ENCODE assay signal across 9 mouse cellular contexts in the genomic region with DNA sequence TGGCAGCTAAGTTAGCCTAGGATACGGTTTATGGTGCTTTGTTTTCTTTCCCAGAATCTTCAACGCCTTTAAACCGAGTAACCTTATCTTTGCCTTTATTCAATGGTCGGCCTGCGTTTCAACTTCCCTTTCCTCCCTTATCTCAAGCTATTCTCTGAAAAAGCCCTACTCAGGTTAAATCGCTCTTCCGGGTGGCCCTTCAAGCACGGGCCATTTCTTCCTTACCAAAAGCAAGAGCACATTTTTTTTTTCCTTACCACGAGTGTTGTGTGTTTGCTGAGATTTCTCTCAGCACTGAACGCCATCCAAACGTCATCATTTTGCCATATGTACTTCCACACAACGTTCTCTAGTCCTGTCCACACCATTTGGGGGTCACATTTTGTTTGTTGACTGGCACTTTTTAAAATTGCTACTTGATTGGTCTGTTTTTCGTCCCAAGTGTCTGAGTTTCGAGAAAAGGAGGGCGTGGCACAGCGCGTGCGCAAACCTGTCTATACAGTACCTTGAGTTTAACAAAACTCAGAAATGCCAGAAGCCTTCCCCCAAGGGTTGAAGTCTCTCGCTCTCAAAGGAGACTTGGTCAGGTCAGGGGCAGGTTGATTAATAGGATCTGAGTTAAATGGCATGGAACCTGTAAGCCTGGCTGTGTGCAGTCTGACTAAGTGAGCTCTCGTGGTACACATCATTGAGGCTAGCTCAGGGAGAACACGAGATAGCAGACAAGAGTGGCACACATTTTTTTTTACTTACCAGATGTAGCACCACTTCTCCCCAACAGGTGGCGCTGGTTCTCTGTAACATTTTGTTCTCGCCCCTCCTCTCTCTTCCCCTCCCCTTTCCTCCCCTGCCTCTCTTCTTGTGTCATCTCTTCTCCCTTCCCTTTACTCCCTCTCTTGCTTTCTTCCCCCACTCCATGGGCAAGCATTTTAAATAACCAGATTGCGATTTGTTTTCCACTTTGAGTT. TPM values are rescaled to one million over a fixed set of nuclear protein-coding genes. Genes with fewer than 3 reads are reported as not detected.
DNase-seq lines count a peak whose midpoint lies in the region; ATAC-seq and TF ChIP-seq lines count a peak whose summit lies in the region.
"Had no signal": no experiment of that assay in that cellular context is flagged by ENCODE, and none has a peak within 500 bp of the region (broad histone marks: within the 10 kb centered on the region; RNA-seq: fewer than 3 reads in every experiment).

No protein-coding gene starts in this region.

- no peaks in the 10 kb centered on the region for H3K27me3 ChIP-seq in kidney, postnatal 0 days (ENCODE audit: insufficient read depth, low read length)
- H3K27me3 ChIP-seq: limb, embryonic 12.5 days had no signal

- DNase-seq in adrenal gland, adult (ENCODE audit: inconsistent age in 2 of 2, low spot score in 1 of 2): peak; percentile 48 to 81
- DNase-seq in adrenal gland, postnatal 4 days (ENCODE audit: low spot score in 2 of 2): no peak
- DNase-seq in ovary, postnatal 36 days (ENCODE audit: low spot score): peak; percentile 54
- no peak for DNase-seq in ovary, postnatal 10 days (ENCODE audit: low spot score)
- DNase-seq in embryo, embryonic 10.5 days (ENCODE audit: low spot score): peak; percentile 77
- peak; percentile 69 for DNase-seq in kidney, postnatal 0 days (ENCODE audit: low spot score)
- DNase-seq in lung, adult 2 months: peak; percentile 33
- peak; percentile 48 to 75 for DNase-seq in spleen, postnatal 10 days (ENCODE audit: low spot score in 2 of 2)

- no peaks in the 10 kb centered on the region for H3K9me3 ChIP-seq in kidney, postnatal 0 days (replicated peaks; ENCODE audit: low read length)
- H3K9me3 ChIP-seq: limb, embryonic 12.5 days had no signal

- no peaks in the 10 kb centered on the region for H3K36me3 ChIP-seq in kidney, postnatal 0 days (ENCODE audit: insufficient read depth, low read length)
- H3K36me3 ChIP-seq: limb, embryonic 12.5 days had no signal

- no peak overlapping the region for H3K4me2 ChIP-seq in kidney, postnatal 0 days (ENCODE audit: low read length)
- H3K4me2 ChIP-seq: limb, embryonic 12.5 days had no signal

- no peak overlapping the region for H3K4me3 ChIP-seq in kidney, postnatal 0 days (replicated peaks; ENCODE audit: low read depth, low read length)
- no peak overlapping the region for H3K4me3 ChIP-seq in lung, adult 2 months (replicated peaks; ENCODE audit: extremely low read depth, low read depth, low read length)
- H3K4me3 ChIP-seq: limb, embryonic 12.5 days had no signal

- WGBS in kidney, postnatal 0 days: 65% methylated on average over 24 of the region's 24 CpGs
- 51% methylated on average over 24 of the region's 24 CpGs for WGBS in lung, adult 2 months

- H3K4me1 ChIP-seq in kidney, postnatal 0 days (replicated peaks; ENCODE audit: insufficient read depth, low read length): no peaks in the 10 kb centered on the region
- no peaks in the 10 kb centered on the region for H3K4me1 ChIP-seq in lung, adult 2 months (ENCODE audit: control insufficient read depth, insufficient read depth, low read length)
- H3K4me1 ChIP-seq: limb, embryonic 12.5 days had no signal

- ATAC-seq in kidney, postnatal 0 days (replicated peaks; ENCODE audit: low FRiP score, low read depth): no peak

- no peak overlapping the region for H3K9ac ChIP-seq in kidney, postnatal 0 days (ENCODE audit: low read depth, low read length)
- H3K9ac ChIP-seq: limb, embryonic 12.5 days had no signal

- TF ChIP-seq CTCF in kidney, postnatal 0 days (IDR thresholded peaks at IDR 0.05; ENCODE audit: low read depth): peak; percentile 79
- TF ChIP-seq CTCF in lung, adult 2 months (IDR thresholded peaks at IDR 0.05; ENCODE audit: insufficient read depth, low read length): peak; percentile 51

- no peak for TF ChIP-seq POLR2A in lung, adult 2 months (IDR thresholded peaks at IDR 0.05; ENCODE audit: borderline replicate concordance, extremely low read depth, low read depth, low read length)

- no peak overlapping the region for H3K27ac ChIP-seq in kidney, postnatal 0 days
- H3K27ac ChIP-seq: limb, embryonic 12.5 days had no signal

RNA-seq across cellular contexts. Expression of a gene that starts 43.6 kb away (rescaled TPM):
- 10 to 100 TPM in 1 of 2 experiments, under 1 TPM in 1; 0.78 to 11.8 TPM for total RNA-seq in adrenal gland, postnatal 4 days (2021)
- 4.7 and 4.8 TPM in 2 replicates for polyA plus RNA-seq in kidney, postnatal 0 days (2015; fragmentation: Nextera tagmentation; extraction: Ambion mirVana)
- polyA plus RNA-seq in lung, adult 2 months (2012; rRNA removed): 0.05 and 0.22 TPM in 2 replicates
- polyA plus RNA-seq: limb, embryonic 12.5 days had no signal

Comparison
In these comparisons a context has a peak if more than half of its experiments do, and no peak if none do; other contexts are left out.
1. DNase-seq: peak in adrenal gland, adult (2 of 2), ovary, postnatal 36 days (single experiment), embryo, embryonic 10.5 days (single experiment), kidney, postnatal 0 days (single experiment), lung, adult 2 months (single experiment) and spleen, postnatal 10 days (2 of 2); none in adrenal gland, postnatal 4 days (0 of 2) and ovary, postnatal 10 days (single experiment).